Mouse (Mus musculus): Measurements from ENCODE around the gene Ndst4.

Gene Ndst4

GRCm38 (mm10) chr3:125403601-125404396 is at the start of gene Ndst4:
Ndst4 (plus strand) TSS chr3:125404076.
- DNase-seq, result no peak

GRCm38 (mm10) chr3:125397443-125397842 is 6.4 kb upstream of the Ndst4 start:
- DNase-seq, result no peak

GRCm38 (mm10) chr3:125406456-125406855 is 2.6 kb downstream of the Ndst4 start:
- DNase-seq, result no peak

GRCm38 (mm10) chr3:125406991-125407390 is 3.1 kb downstream of the Ndst4 start:
- DNase-seq, result no peak

- no peak for DNase-seq
Measured at GRCm38 (mm10) chr3:125466894-125467652, 63.2 kb downstream of the Ndst4 start.

- DNase-seq, result no peak
Measured at GRCm38 (mm10) chr3:125510102-125510501, 106.2 kb downstream of the Ndst4 start.

- no peak for DNase-seq
Measured at GRCm38 (mm10) chr3:125533371-125533770, 129.5 kb downstream of the Ndst4 start.

GRCm38 (mm10) chr3:125570602-125571001 is 166.7 kb downstream of the Ndst4 start:
- DNase-seq, result no peak

- DNase-seq, result no peak
Measured at GRCm38 (mm10) chr3:125632233-125632632, 228.4 kb downstream of the Ndst4 start.

GRCm38 (mm10) chr3:125655009-125655635 is 251.2 kb downstream of the Ndst4 start:
- DNase-seq, result no peak

GRCm38 (mm10) chr3:125660114-125660717 is 256.3 kb downstream of the Ndst4 start:
- no peak for DNase-seq

GRCm38 (mm10) chr3:125660884-125661532 is 257.1 kb downstream of the Ndst4 start:
- DNase-seq, result no peak

GRCm38 (mm10) chr3:125673997-125674794 is 270.3 kb downstream of the Ndst4 start:
- DNase-seq, result no peak

GRCm38 (mm10) chr3:125675211-125675896 is 271.5 kb downstream of the Ndst4 start:
- no peak for DNase-seq

- no peak for DNase-seq
Measured at GRCm38 (mm10) chr3:125678924-125679323, 275.0 kb downstream of the Ndst4 start.

- DNase-seq, result no peak
Measured at GRCm38 (mm10) chr3:125683460-125684230, 279.8 kb downstream of the Ndst4 start.

- no peak for DNase-seq
Measured at GRCm38 (mm10) chr3:125684583-125684982, 280.7 kb downstream of the Ndst4 start.

- DNase-seq, result no peak
Measured at GRCm38 (mm10) chr3:125687601-125688000, 283.7 kb downstream of the Ndst4 start.

GRCm38 (mm10) chr3:125690948-125691347 is 287.1 kb downstream of the Ndst4 start:
- no peak for DNase-seq

- DNase-seq, result no peak
Measured at GRCm38 (mm10) chr3:125722953-125723352, 319.1 kb downstream of the Ndst4 start.

Measured in kidney, adult 9 months (tissue).